Mouse (Mus musculus): Measurements from ENCODE around the gene Palld. TPM values are rescaled to one million over a fixed set of nuclear protein-coding genes. Genes with fewer than 3 reads are reported as not detected.

Gene Palld
- polyA plus RNA-seq, 1 experiment from 2014 or later, result 5.5 TPM

- WGBS (ENCODE audit: insufficient replicate concordance), result 74% methylated on average over 9 of the region's 9 CpGs
- H3K9ac ChIP-seq, result no peak overlapping the region
These were observed 180.3 kb downstream of the Palld start for GRCm38 (mm10) chr8:61722226-61722625.

DNA sequence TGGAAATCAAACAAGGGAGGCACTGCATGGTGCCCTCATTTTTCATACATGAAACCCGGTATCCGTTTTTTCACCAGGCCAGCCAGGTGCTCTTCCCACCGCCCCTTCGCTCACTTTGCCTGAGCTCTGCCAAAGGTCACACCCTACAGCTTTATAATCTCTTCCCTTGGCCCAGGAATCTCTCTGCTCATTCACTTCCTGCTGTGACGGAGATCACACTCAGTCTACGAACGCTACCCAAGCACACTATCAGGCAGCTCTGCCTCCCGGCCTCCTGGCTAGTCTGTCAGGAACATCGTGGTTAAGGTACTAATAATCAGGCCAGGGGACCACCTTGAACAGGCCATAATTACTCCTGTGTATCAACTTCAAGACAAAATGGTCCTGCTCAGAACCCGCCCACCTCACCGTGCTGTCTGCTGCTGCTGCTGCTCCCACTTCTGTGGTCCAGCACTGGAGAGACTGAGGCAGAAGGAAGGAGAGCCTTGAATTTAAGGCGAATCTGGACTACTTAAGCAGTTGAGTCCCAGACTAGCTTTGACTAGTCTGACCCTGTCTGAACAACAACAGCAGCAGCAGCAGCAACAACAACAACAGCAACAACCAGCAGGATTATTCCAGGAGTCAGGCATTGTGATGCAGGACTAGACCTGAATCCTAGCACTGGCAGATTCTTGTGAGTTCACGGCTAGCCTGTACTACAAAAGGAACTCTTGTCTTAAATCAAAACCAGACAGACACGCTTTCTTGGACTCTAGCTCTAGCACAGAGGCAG lies 187.0 kb downstream of the Palld start:
- no peaks in the 10 kb centered on the region for H3K27me3 ChIP-seq
- no peak overlapping the region for H3K4me3 ChIP-seq (replicated peaks)
- no peaks in the 10 kb centered on the region for H3K9me3 ChIP-seq (replicated peaks)
- ATAC-seq (ENCODE audit: insufficient read depth), result no peak
- no peaks in the 10 kb centered on the region for H3K4me1 ChIP-seq (replicated peaks)
- no peak overlapping the region for H3K9ac ChIP-seq
- H3K4me2 ChIP-seq, result no peak overlapping the region
- H3K36me3 ChIP-seq (replicated peaks), result no peaks in the 10 kb centered on the region
- H3K27ac ChIP-seq (replicated peaks), result no peak overlapping the region
- 43% methylated on average over 14 of the region's 14 CpGs for WGBS (ENCODE audit: insufficient replicate concordance)

More at GRCm38 (mm10) chr8:61722226-61722625, 180.3 kb downstream of the Palld start:
- Histone ChIP-seq H3K4me3 (replicated peaks) (no peak overlapping the region), H3K9me3 (replicated peaks) (no peaks in the 10 kb centered on the region), H3K4me1 (replicated peaks) (no peaks in the 10 kb centered on the region), H3K36me3 (replicated peaks) (no peaks in the 10 kb centered on the region), H3K27ac (replicated peaks) (no peak overlapping the region), H3K4me2 (no peak overlapping the region), H3K27me3 (no peaks in the 10 kb centered on the region)
- ATAC-seq (ENCODE audit: insufficient read depth), result no peak

DNA sequence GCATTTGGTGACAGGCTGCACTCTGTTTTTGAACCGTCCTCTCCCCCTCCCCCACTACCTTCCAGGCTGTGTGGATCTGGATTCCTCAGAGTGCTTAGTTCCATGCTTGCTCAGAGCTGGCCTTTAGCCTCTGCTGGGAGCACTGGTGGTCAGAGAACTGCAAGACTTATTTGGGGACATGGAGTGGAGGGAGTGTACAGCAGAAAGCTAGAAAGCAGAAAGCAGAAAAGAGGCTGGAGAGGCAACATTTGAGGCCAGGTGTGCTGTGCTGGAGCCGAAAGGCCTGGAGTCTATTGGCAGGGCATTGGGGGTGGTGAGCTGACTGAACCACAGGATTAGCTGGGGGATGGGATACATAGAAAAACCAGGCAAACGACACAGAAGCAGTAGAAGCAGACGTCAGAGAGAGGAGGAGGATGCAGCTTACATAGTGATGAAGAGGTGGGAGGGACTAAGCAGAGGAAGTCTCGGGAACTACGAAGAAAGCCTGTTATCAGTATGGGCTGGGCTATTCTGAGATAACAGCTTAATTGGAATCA lies 188.1 kb downstream of the Palld start:
- no peak overlapping the region for H3K27ac ChIP-seq (replicated peaks)
- no peaks in the 10 kb centered on the region for H3K9me3 ChIP-seq (replicated peaks)
- H3K27me3 ChIP-seq, result no peaks in the 10 kb centered on the region
- no peak overlapping the region for H3K4me2 ChIP-seq
- no peak overlapping the region for H3K4me3 ChIP-seq (replicated peaks)
- no peaks in the 10 kb centered on the region for H3K36me3 ChIP-seq (replicated peaks)
- H3K9ac ChIP-seq, result no peak overlapping the region
- no peak; the same call in 1 of the 2 replicates for ATAC-seq (ENCODE audit: insufficient read depth)
- WGBS (ENCODE audit: insufficient replicate concordance), result 12% methylated on average over 6 of the region's 6 CpGs
- H3K4me1 ChIP-seq (replicated peaks), result no peaks in the 10 kb centered on the region

- Histone ChIP-seq H3K9ac (no peak overlapping the region), H3K27ac (replicated peaks) (no peak overlapping the region), H3K4me2 (no peak overlapping the region), H3K4me3 (replicated peaks) (no peak overlapping the region), H3K4me1 (replicated peaks) (no peaks in the 10 kb centered on the region), H3K9me3 (replicated peaks) (no peaks in the 10 kb centered on the region), H3K27me3 (no peaks in the 10 kb centered on the region), H3K36me3 (replicated peaks) (no peaks in the 10 kb centered on the region)
- no peak for ATAC-seq (ENCODE audit: insufficient read depth)
- 69% methylated on average over 16 of the region's 16 CpGs for WGBS (ENCODE audit: insufficient replicate concordance)
These were observed 189.1 kb downstream of the Palld start for GRCm38 (mm10) chr8:61713195-61713990.

- Histone ChIP-seq H3K4me2 (no peak overlapping the region), H3K36me3 (replicated peaks) (no peaks in the 10 kb centered on the region), H3K27me3 (no peaks in the 10 kb centered on the region), H3K9me3 (replicated peaks) (no peaks in the 10 kb centered on the region), H3K27ac (replicated peaks) (no peak overlapping the region), H3K4me1 (replicated peaks) (no peaks in the 10 kb centered on the region), H3K9ac (no peak overlapping the region), H3K4me3 (replicated peaks) (no peak overlapping the region)
- WGBS (ENCODE audit: insufficient replicate concordance), result 58% methylated on average over 2 of the region's 2 CpGs
- no peak for ATAC-seq (ENCODE audit: insufficient read depth)
These were observed 190.1 kb downstream of the Palld start for GRCm38 (mm10) chr8:61712426-61712825.

DNA sequence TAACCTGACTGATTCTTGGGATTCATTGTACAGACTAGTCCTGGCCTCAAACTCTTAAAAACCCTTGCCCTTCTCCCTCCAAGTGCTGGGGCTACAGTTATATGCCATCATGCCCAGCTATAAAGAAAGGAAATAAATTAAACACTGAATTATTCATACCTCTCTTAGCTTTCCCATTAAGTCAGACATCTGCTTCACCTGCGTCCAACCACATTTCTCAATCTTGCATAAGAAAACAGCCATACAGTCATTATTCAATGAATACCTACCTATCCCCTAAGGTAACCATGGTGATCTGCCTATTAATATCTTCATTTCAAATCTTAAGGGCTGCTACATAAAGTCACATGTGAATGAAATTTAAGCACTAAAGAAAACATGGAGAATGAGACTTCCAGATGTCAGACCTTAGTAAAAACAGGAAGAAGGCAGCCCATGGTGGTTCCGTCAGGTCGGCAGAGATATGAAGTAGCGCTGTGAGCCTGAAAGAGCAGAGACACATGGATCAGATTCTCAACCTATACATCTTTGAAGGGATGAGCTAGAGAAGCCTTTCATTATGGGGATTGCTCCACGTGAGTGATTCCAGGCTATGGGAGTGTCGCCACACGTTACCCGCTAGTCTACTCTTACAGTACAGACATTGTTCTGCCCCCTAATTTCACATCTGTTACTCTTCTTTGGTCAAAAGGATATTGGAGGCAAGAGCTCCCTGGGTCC lies 193.7 kb downstream of the Palld start:
- ATAC-seq (ENCODE audit: insufficient read depth), result no peak
- 57% methylated on average over 8 of the region's 8 CpGs for WGBS (ENCODE audit: insufficient replicate concordance)
- no peak overlapping the region for H3K4me2 ChIP-seq

DNA sequence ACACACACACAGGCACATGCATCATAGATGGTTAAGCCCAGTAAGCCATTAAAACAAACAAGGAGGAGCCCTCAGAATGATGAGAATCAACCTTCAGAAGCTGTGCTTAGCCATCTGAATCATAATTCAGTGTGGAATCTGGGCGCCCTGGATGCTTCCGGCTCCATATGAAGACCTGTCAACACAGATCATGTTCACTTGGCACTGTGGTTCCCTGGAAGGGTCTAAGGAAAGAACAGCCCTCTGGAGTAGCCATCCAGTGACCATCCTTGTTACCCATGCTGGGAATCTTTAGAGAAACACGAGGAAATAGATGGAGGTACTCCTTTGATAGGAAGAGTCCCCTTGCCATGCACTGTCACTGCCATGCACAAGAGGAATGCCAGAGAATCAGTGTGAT lies 197.0 kb downstream of the Palld start:
- 54% methylated on average over 3 of the region's 3 CpGs for WGBS (ENCODE audit: insufficient replicate concordance)
- Histone ChIP-seq H3K9me3 (replicated peaks) (no peaks in the 10 kb centered on the region), H3K4me3 (replicated peaks) (no peak overlapping the region), H3K27ac (replicated peaks) (no peak overlapping the region), H3K36me3 (replicated peaks) (no peaks in the 10 kb centered on the region), H3K4me2 (no peak overlapping the region), H3K9ac (no peak overlapping the region), H3K4me1 (replicated peaks) (no peaks in the 10 kb centered on the region), H3K27me3 (no peaks in the 10 kb centered on the region)
- ATAC-seq (ENCODE audit: insufficient read depth), result no peak

More for the DNA sequence above, 193.7 kb downstream of the Palld start:
- no peaks in the 10 kb centered on the region for H3K4me1 ChIP-seq (replicated peaks)
- no peaks in the 10 kb centered on the region for H3K27me3 ChIP-seq
- no peaks in the 10 kb centered on the region for H3K9me3 ChIP-seq (replicated peaks)
- H3K9ac ChIP-seq, result no peak overlapping the region
- no peak overlapping the region for H3K4me3 ChIP-seq (replicated peaks)
- no peak overlapping the region for H3K27ac ChIP-seq (replicated peaks)
- H3K36me3 ChIP-seq (replicated peaks), result no peaks in the 10 kb centered on the region

DNA sequence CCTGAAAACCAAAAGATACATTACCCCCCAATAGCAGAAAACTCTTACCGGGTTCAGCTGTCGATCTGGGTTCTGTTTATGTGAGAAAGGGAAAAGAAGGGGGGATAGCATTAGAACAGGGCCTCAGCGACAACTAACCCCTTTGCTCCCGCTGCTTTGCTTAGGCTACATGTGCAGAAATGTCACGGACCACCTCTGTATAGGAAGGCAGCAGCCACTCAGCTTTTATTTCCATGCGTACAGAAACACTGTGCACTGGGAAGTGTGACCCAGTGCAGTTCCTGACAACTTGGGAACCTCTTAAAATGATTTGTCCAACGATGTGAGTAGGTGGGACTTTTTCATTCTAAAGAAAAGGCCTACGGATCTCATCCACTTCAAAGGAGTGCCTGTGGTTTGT lies 200.4 kb downstream of the Palld start:
- Histone ChIP-seq H3K27ac (replicated peaks) (no peak overlapping the region), H3K4me2 (no peak overlapping the region), H3K9me3 (replicated peaks) (no peaks in the 10 kb centered on the region), H3K36me3 (replicated peaks) (no peaks in the 10 kb centered on the region), H3K9ac (no peak overlapping the region), H3K27me3 (no peaks in the 10 kb centered on the region), H3K4me1 (replicated peaks) (no peaks in the 10 kb centered on the region), H3K4me3 (replicated peaks) (no peak overlapping the region)
- ATAC-seq (ENCODE audit: insufficient read depth), result no peak
- WGBS (ENCODE audit: insufficient replicate concordance), result 66% methylated on average over 8 of the region's 8 CpGs

- Histone ChIP-seq H3K9me3 (replicated peaks) (no peaks in the 10 kb centered on the region), H3K27me3 (no peaks in the 10 kb centered on the region), H3K4me2 (no peak overlapping the region), H3K36me3 (replicated peaks) (no peaks in the 10 kb centered on the region), H3K27ac (replicated peaks) (no peak overlapping the region), H3K9ac (no peak overlapping the region), H3K4me1 (replicated peaks) (no peaks in the 10 kb centered on the region), H3K4me3 (replicated peaks) (no peak overlapping the region)
- no peak for ATAC-seq (ENCODE audit: insufficient read depth)
- 59% methylated on average over 9 of the region's 9 CpGs for WGBS (ENCODE audit: insufficient replicate concordance)
These were observed 201.4 kb downstream of the Palld start for GRCm38 (mm10) chr8:61700932-61701681.

DNA sequence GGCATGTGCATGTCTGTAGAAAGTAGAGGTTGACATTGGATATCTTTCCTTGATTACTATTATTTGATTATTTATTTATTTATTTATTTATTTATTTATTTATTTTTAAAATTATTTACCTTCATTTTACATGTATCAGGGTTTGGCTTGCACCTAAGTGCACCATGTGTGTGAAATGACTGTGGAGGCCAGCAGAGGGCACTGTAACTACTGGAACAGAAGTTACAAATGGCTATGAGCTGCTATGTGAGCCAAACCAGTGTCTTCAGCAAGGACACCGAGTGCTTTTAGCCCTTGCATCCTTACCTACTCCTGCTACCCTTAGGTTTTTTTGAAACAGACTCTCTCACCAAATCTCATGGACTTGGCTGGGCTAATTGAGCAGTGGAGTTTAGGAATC lies 202.2 kb downstream of the Palld start:
- Histone ChIP-seq H3K9ac (no peak overlapping the region), H3K27me3 (no peaks in the 10 kb centered on the region), H3K4me1 (replicated peaks) (no peaks in the 10 kb centered on the region), H3K27ac (replicated peaks) (no peak overlapping the region), H3K9me3 (replicated peaks) (no peaks in the 10 kb centered on the region), H3K4me2 (no peak overlapping the region), H3K36me3 (replicated peaks) (no peaks in the 10 kb centered on the region), H3K4me3 (replicated peaks) (no peak overlapping the region)
- ATAC-seq (ENCODE audit: insufficient read depth), result no peak
- 65% methylated on average over 1 of the region's 1 CpGs for WGBS (ENCODE audit: insufficient replicate concordance)

All from liver, embryonic 15.5 days (tissue).